13 mouse cellular contexts compared by ENCODE assay signal in the genomic region with DNA sequence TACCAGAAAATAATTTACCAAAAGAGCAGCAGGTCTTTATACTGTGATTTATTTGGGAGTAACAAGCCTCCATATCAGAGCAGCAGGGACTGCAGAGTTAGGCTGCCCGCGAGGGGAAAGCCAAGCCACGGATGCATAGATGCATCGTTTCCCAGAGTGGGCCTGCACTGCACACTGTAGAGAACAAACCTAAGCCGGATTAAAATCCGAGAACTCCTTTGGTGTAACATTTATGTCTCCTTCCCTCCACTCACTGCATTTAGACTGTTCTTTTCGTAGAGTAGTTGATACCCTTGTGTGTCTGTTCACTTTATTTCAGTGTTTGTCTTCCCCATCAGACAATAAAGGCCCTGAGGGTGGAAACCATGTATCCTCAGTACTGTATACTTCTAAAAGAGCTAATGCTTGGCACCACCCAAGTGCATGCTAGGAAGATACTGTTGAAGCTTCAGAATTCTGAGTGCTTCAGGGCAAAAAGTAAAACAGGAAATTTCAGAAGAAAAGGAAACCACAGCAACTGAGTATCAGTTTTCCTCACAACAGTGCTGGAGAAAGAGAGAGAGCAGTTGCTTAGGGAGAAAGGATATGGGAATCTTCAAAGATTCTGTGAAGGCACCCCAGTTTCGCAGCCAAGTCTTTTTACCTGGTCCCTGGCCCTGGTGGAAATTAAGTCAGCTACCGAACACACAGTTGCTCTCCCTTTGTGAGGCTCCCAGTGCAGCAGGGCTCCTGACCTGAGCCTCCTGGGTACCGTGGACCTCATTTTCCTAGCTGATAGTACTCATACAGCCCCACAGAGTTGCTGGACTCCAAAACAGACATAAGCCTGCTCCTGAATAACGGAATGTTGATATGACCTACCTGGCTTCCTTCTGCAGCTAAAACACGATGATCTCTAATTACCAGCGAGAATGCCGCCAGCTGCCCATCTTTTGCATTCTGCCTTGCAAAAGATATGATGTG.
DNase-seq lines count a peak whose midpoint lies in the region; ATAC-seq lines count a peak whose summit lies in the region.
"Had no signal": no experiment of that assay in that cellular context is flagged by ENCODE, and none has a peak within 500 bp of the region (broad histone marks: within the 10 kb centered on the region; RNA-seq: fewer than 3 reads in every experiment).

No protein-coding gene starts in this region.

- peak overlapping the region; percentile 66 for H3K27ac ChIP-seq in embryonic facial prominence, embryonic 10.5 days (replicated peaks)
- H3K27ac ChIP-seq in intestine, embryonic 15.5 days: peak overlapping the region; percentile 81
- peak overlapping the region; percentile 63 for H3K27ac ChIP-seq in midbrain, embryonic 12.5 days (replicated peaks)
- no peak overlapping the region for H3K27ac ChIP-seq in forebrain, embryonic 15.5 days (replicated peaks)
- H3K27ac ChIP-seq: layer of hippocampus, adult 2 months; stomach, embryonic 15.5 days had no signal

- WGBS in embryonic facial prominence, embryonic 10.5 days: 69% methylated on average over 14 of the region's 14 CpGs
- WGBS in intestine, embryonic 15.5 days: 56% methylated on average over 14 of the region's 14 CpGs
- WGBS in midbrain, embryonic 12.5 days: 59% methylated on average over 14 of the region's 14 CpGs
- WGBS in forebrain, embryonic 15.5 days: 71% methylated on average over 14 of the region's 14 CpGs

- DNase-seq in Muller cell, postnatal 12 days (ENCODE audit: inconsistent ontology term): peak; percentile 32
- DNase-seq in embryonic facial prominence, embryonic 10.5 days (ENCODE audit: low spot score): no peak
- no peak for DNase-seq in cerebellum, postnatal 4 days (ENCODE audit: low spot score in 2 of 2)
- DNase-seq: liver; lung, postnatal 10 days; right cerebral cortex, postnatal 25 days had no signal

- no peak overlapping the region for H3K4me3 ChIP-seq in embryonic facial prominence, embryonic 10.5 days
- H3K4me3 ChIP-seq in intestine, embryonic 15.5 days (replicated peaks): no peak overlapping the region
- H3K4me3 ChIP-seq in midbrain, embryonic 12.5 days: 0 out of 2 replicates have a peak overlapping the region, but pooled peaks have one; percentile 2
- H3K4me3 ChIP-seq in forebrain, embryonic 15.5 days: no peak overlapping the region
- H3K4me3 ChIP-seq: layer of hippocampus, adult 2 months; stomach, embryonic 15.5 days had no signal

- H3K4me1 ChIP-seq in embryonic facial prominence, embryonic 10.5 days: peaks cover 18% of the 10 kb centered on the region
- 0 out of 2 replicates have a peak, but pooled peaks cover 2% of the 10 kb centered on the region for H3K4me1 ChIP-seq in intestine, embryonic 15.5 days (replicated peaks)
- H3K4me1 ChIP-seq in midbrain, embryonic 12.5 days: peaks cover 7% of the 10 kb centered on the region; the same call in 1 of the 2 replicates
- H3K4me1 ChIP-seq in forebrain, embryonic 15.5 days: peaks cover 6% of the 10 kb centered on the region
- H3K4me1 ChIP-seq: stomach, embryonic 15.5 days had no signal

- no peaks in the 10 kb centered on the region for H3K27me3 ChIP-seq in embryonic facial prominence, embryonic 10.5 days (replicated peaks; ENCODE audit: low read depth, poor library complexity, severe bottlenecking)
- no peaks in the 10 kb centered on the region for H3K27me3 ChIP-seq in intestine, embryonic 15.5 days (replicated peaks)
- 0 out of 2 replicates have a peak, but pooled peaks cover 3% of the 10 kb centered on the region for H3K27me3 ChIP-seq in midbrain, embryonic 12.5 days
- H3K27me3 ChIP-seq in forebrain, embryonic 15.5 days: 0 out of 2 replicates have a peak, but pooled peaks cover 4% of the 10 kb centered on the region
- H3K27me3 ChIP-seq: stomach, embryonic 15.5 days had no signal

- no peak for ATAC-seq in intestine, embryonic 15.5 days
- no peak for ATAC-seq in midbrain, embryonic 12.5 days (ENCODE audit: low FRiP score, low read depth)
- ATAC-seq in forebrain, embryonic 15.5 days (replicated peaks): no peak
- no peak for ATAC-seq in monocyte, adult 5-6 weeks (replicated peaks; ENCODE audit: insufficient number of reproducible peaks, low FRiP score, low TSS enrichment, poor library complexity, severe bottlenecking)
- ATAC-seq: forebrain, embryonic 16.5 days had no signal

- H3K9ac ChIP-seq in intestine, embryonic 15.5 days: peak overlapping the region; percentile 33
- no peak overlapping the region for H3K9ac ChIP-seq in midbrain, embryonic 12.5 days (replicated peaks)
- no peak overlapping the region for H3K9ac ChIP-seq in forebrain, embryonic 15.5 days (replicated peaks)
- H3K9ac ChIP-seq: stomach, embryonic 15.5 days had no signal

- H3K36me3 ChIP-seq in embryonic facial prominence, embryonic 10.5 days (replicated peaks): 0 out of 2 replicates have a peak, but pooled peaks cover 2% of the 10 kb centered on the region
- H3K36me3 ChIP-seq in intestine, embryonic 15.5 days: no peaks in the 10 kb centered on the region
- H3K36me3 ChIP-seq in midbrain, embryonic 12.5 days: no peaks in the 10 kb centered on the region
- H3K36me3 ChIP-seq in forebrain, embryonic 15.5 days: no peaks in the 10 kb centered on the region
- H3K36me3 ChIP-seq: stomach, embryonic 15.5 days had no signal

- H3K9me3 ChIP-seq in embryonic facial prominence, embryonic 10.5 days: no peaks in the 10 kb centered on the region
- no peaks in the 10 kb centered on the region for H3K9me3 ChIP-seq in intestine, embryonic 15.5 days
- H3K9me3 ChIP-seq in midbrain, embryonic 12.5 days: no peaks in the 10 kb centered on the region
- no peaks in the 10 kb centered on the region for H3K9me3 ChIP-seq in forebrain, embryonic 15.5 days
- H3K9me3 ChIP-seq: stomach, embryonic 15.5 days had no signal

- peak overlapping the region; percentile 46 for H3K4me2 ChIP-seq in intestine, embryonic 15.5 days (replicated peaks)
- H3K4me2 ChIP-seq in midbrain, embryonic 12.5 days (replicated peaks): peak overlapping the region; percentile 26
- H3K4me2 ChIP-seq in forebrain, embryonic 15.5 days (replicated peaks): no peak overlapping the region
- H3K4me2 ChIP-seq: stomach, embryonic 15.5 days had no signal
